Mouse (Mus musculus): ENCODE data around the gene Ankrd12. TPM values are rescaled to one million over a fixed set of nuclear protein-coding genes. Genes with fewer than 3 reads are reported as not detected.
"Not testable (repeated sequence)": the region's sequence is repeated elsewhere in the genome, so short reads cannot be mapped to it uniquely, and the experiment has no call there.

The Ankrd12 gene
- total RNA-seq, 2 experiments from 2014 or later = 16.6 to 18.6 TPM

GRCm38 (mm10) chr17:66007473-66007872 lies 69.4 kb downstream of the Ankrd12 start:
- intact Hi-C loops (cut with DNase I) = no loop called here
- DNase-seq = no peak

- intact Hi-C loops (cut with DNase I) = no loop called here
Observed at GRCm38 (mm10) chr17:65988151-65988820, 88.6 kb downstream of the Ankrd12 start.

GRCm38 (mm10) chr17:65976720-65977119 lies 100.2 kb downstream of the Ankrd12 start:
- intact Hi-C loops (cut with DNase I); DNase-seq: not testable (repeated sequence)

More at GRCm38 (mm10) chr17:65988151-65988820, 88.6 kb downstream of the Ankrd12 start:
- DNase-seq = no peak

GRCm38 (mm10) chr17:65967751-65968150 lies 109.1 kb downstream of the Ankrd12 start:
- no peak for DNase-seq
- intact Hi-C loops (cut with DNase I) = no loop called here

- DNase-seq = no peak
- intact Hi-C loops (cut with DNase I) = no loop called here
Observed at GRCm38 (mm10) chr17:65962263-65962662, 114.6 kb downstream of the Ankrd12 start.

- no peak for DNase-seq
- intact Hi-C loops (cut with DNase I) = no loop called here
Observed at GRCm38 (mm10) chr17:65961606-65962136, 115.2 kb downstream of the Ankrd12 start.

- intact Hi-C loops (cut with DNase I) = no loop called here
Observed at GRCm38 (mm10) chr17:65959011-65959410, 117.9 kb downstream of the Ankrd12 start.

GRCm38 (mm10) chr17:65958366-65958765 lies 118.5 kb downstream of the Ankrd12 start:
- DNase-seq = no peak
- intact Hi-C loops (cut with DNase I) = no loop called here

More at GRCm38 (mm10) chr17:65959011-65959410, 117.9 kb downstream of the Ankrd12 start:
- no peak for DNase-seq

GRCm38 (mm10) chr17:65957782-65958325 lies 119.0 kb downstream of the Ankrd12 start:
- intact Hi-C loops (cut with DNase I) = no loop called here
- DNase-seq = no peak

GRCm38 (mm10) chr17:65956993-65957781 lies 119.7 kb downstream of the Ankrd12 start:
- DNase-seq = peak; percentile 41 to 46
- intact Hi-C loops (cut with DNase I) = no loop called here

- intact Hi-C loops (cut with DNase I) = no loop called here
- DNase-seq = no peak
Observed at GRCm38 (mm10) chr17:65956140-65956539, 120.7 kb downstream of the Ankrd12 start.

- no peak for DNase-seq
- intact Hi-C loops (cut with DNase I) = loop anchor here (2.0 kb wide), 1 partner anchor 153 kb away; no protein-coding TSS in a partner anchor
Observed at GRCm38 (mm10) chr17:65953959-65954358, 122.9 kb downstream of the Ankrd12 start.

GRCm38 (mm10) chr17:65952083-65952482 lies 124.8 kb downstream of the Ankrd12 start:
- intact Hi-C loops (cut with DNase I) = loop anchor here (2.0 kb wide), 1 partner anchor 155 kb away; no protein-coding TSS in a partner anchor
- no peak for DNase-seq

- DNase-seq = peak; percentile 96
- intact Hi-C loops (cut with DNase I) = loop anchor here (2.0 kb wide), 2 partner anchors 66 to 80 kb away; partner anchors contain the start of gene Ralbp1
Observed at GRCm38 (mm10) chr17:65950622-65951404, 126.1 kb downstream of the Ankrd12 start, which contains the start of gene Twsg1. TSS of gene Twsg1 (minus strand) at chr17:65951226.

GRCm38 (mm10) chr17:65950183-65950582 lies 126.7 kb downstream of the Ankrd12 start:
- DNase-seq = no peak
- intact Hi-C loops (cut with DNase I) = loop anchor here (2.0 kb wide), 2 partner anchors 65 to 79 kb away; partner anchors contain the start of gene Ralbp1

- DNase-seq = peak; percentile 48 to 55
- intact Hi-C loops (cut with DNase I) = no loop called here
Observed at GRCm38 (mm10) chr17:65947307-65947706, 129.6 kb downstream of the Ankrd12 start.

GRCm38 (mm10) chr17:65945420-65945819 lies 131.5 kb downstream of the Ankrd12 start:
- intact Hi-C loops (cut with DNase I) = no loop called here
- no peak for DNase-seq

GRCm38 (mm10) chr17:65942394-65942793 lies 134.5 kb downstream of the Ankrd12 start:
- DNase-seq = no peak
- intact Hi-C loops (cut with DNase I) = no loop called here

- intact Hi-C loops (cut with DNase I) = no loop called here
- DNase-seq = no peak
Observed at GRCm38 (mm10) chr17:65941275-65941674, 135.6 kb downstream of the Ankrd12 start.

GRCm38 (mm10) chr17:65940221-65940620 lies 136.7 kb downstream of the Ankrd12 start:
- intact Hi-C loops (cut with DNase I) = no loop called here
- DNase-seq = no peak

Data from heart, postnatal 10 days (tissue).